In the genomic region with DNA sequence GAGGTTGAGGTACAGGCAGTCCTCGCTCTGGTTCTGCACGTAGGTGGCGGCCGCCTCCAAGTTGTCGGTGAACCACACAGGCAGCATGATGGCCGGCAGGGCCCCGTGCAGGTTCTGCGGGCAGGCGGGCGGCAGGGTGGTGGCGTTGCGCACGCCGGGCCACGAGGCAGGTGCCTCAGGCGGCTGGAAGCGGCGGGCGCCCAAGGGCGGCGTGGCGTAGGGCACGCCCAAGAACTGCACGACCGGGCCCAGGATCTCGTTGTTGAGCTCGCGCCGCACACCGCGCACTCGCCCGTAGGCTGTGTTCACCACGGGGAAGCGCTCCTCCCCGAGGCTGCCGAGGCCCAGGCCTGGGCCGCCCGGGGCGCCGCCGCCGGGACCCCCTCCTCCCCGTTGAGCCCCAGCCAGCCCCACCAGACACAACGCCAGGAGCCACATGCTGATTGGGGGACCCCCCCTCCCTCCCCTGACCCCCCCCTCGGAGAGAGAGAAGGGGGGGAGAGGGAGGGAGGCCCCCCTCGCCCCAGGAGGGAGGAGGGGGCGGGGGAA, we compare ENCODE assay signal across 7 mouse cellular contexts. TPM values are rescaled to one million over a fixed set of nuclear protein-coding genes. Genes with fewer than 3 reads are reported as not detected.
DNase-seq lines count a peak whose midpoint lies in the region; ATAC-seq lines count a peak whose summit lies in the region.

No protein-coding gene starts in this region.

- 9% methylated on average over 28 of the region's 48 CpGs for WGBS in limb, embryonic 15.5 days

- peak; percentile 59 for DNase-seq in ovary, postnatal 36 days (ENCODE audit: low spot score)
- no peak for DNase-seq in ovary, postnatal 10 days (ENCODE audit: low spot score)
- DNase-seq in c-Kit-positive CD71-positive TER-119-positive erythroid progenitor cells, embryonic 14.5 days (ENCODE audit: low spot score): peak; percentile 57
- peak; percentile 36 for DNase-seq in heart, postnatal 4 days
- DNase-seq in natural killer cell, adult 2 months (ENCODE audit: low spot score in 2 of 2): peak; percentile 31 to 39
- DNase-seq in thymus, postnatal 25 days: peak; percentile 68

- peak overlapping the region; percentile 50; the same call in 1 of the 2 replicates for H3K9ac ChIP-seq in limb, embryonic 15.5 days

- H3K27me3 ChIP-seq in limb, embryonic 15.5 days: no peaks in the 10 kb centered on the region

- peak overlapping the region; percentile 11; the same call in 1 of the 2 replicates for H3K27ac ChIP-seq in limb, embryonic 15.5 days

- no peak for ATAC-seq in limb, embryonic 15.5 days (ENCODE audit: insufficient number of reproducible peaks, low FRiP score, low TSS enrichment, low read depth)

- H3K4me2 ChIP-seq in limb, embryonic 15.5 days: peak overlapping the region; percentile 89

- peaks cover 16% of the 10 kb centered on the region for H3K36me3 ChIP-seq in limb, embryonic 15.5 days

- peak overlapping the region; percentile 45 for H3K4me3 ChIP-seq in limb, embryonic 15.5 days

- no peaks in the 10 kb centered on the region for H3K9me3 ChIP-seq in limb, embryonic 15.5 days

- H3K4me1 ChIP-seq in limb, embryonic 15.5 days: peaks cover 40% of the 10 kb centered on the region

RNA-seq across cellular contexts. Expression of a gene that starts 3.5 kb away (rescaled TPM):
- total RNA-seq in heart, postnatal 4 days (2021): 10 to 100 TPM; 11.0 to 11.6 TPM
- polyA plus RNA-seq in limb, embryonic 15.5 days (2015; fragmentation: Nextera tagmentation; extraction: Ambion mirVana): 7.6 and 8.7 TPM in 2 replicates

RNA-seq across cellular contexts. Expression of a gene that starts 4.2 kb away (rescaled TPM):
- total RNA-seq in heart, postnatal 4 days (2021): 100 to 1,000 TPM; 143 to 166 TPM
- polyA plus RNA-seq in limb, embryonic 15.5 days (2015; fragmentation: Nextera tagmentation; extraction: Ambion mirVana): 325 and 365 TPM in 2 replicates

RNA-seq across cellular contexts. Expression of a gene that starts 12.1 kb away (rescaled TPM):
- total RNA-seq in heart, postnatal 4 days (2021): not detected
- 0.28 TPM in 1 of 2 replicates, not detected in the other for polyA plus RNA-seq in limb, embryonic 15.5 days (2015; fragmentation: Nextera tagmentation; extraction: Ambion mirVana)

RNA-seq across cellular contexts. Expression of a gene that starts 12.1 kb away (rescaled TPM):
- total RNA-seq in heart, postnatal 4 days (2021): 10 to 100 TPM; 59.7 to 59.9 TPM
- 132 and 134 TPM in 2 replicates for polyA plus RNA-seq in limb, embryonic 15.5 days (2015; fragmentation: Nextera tagmentation; extraction: Ambion mirVana)

RNA-seq across cellular contexts. Expression of a gene that starts 15.8 kb away (rescaled TPM):
- not detected for total RNA-seq in heart, postnatal 4 days (2021)
- polyA plus RNA-seq in limb, embryonic 15.5 days (2015; fragmentation: Nextera tagmentation; extraction: Ambion mirVana): not detected in 2 replicates
